Comparison of ENCODE assay signal across 15 mouse cellular contexts in the genomic region with DNA sequence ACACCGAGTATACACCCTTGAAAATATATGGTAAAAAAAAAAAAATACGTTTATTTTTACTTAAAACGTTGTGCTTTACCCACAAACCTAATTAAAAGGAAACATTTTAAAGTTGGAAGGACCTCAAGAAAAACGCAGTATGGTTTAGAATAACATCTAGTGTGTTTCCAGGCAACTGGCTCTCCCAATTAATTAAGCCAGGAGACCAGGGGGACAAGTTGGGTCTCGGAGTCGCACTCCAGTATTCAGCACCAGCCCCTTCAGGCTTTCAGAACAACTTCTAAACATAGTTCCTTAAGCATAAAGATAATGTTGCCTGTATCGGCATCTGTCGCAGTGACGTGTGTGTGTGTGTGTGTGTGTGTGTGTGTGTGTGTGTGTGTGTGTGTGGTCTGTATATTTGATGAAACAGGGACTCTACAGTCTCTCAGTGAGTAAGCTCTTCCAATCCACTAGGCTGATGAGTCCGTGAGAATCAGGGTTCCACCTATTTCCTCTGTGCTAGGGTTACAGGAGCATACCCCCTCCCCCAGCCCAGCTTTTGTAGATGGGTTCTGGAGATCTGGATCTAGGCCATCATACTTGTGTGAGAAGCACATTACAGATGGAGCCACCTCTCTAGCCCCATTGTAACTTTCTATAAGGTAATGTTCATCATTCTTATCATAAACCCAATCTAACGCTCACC. TPM values are rescaled to one million over a fixed set of nuclear protein-coding genes. Genes with fewer than 3 reads are reported as not detected.
DNase-seq lines count a peak whose midpoint lies in the region; ATAC-seq and TF ChIP-seq lines count a peak whose summit lies in the region.
"Had no signal": no experiment of that assay in that cellular context is flagged by ENCODE, and none has a peak within 500 bp of the region (broad histone marks: within the 10 kb centered on the region; RNA-seq: fewer than 3 reads in every experiment).

No protein-coding gene starts in this region.

- H3K4me1 ChIP-seq in limb, embryonic 12.5 days (replicated peaks) = peaks cover 68% of the 10 kb centered on the region
- H3K4me1 ChIP-seq in limb, embryonic 10.5 days = peaks cover 54% of the 10 kb centered on the region
- H3K4me1 ChIP-seq in embryonic facial prominence, embryonic 12.5 days = peaks cover 50% of the 10 kb centered on the region
- peaks cover 65% of the 10 kb centered on the region for H3K4me1 ChIP-seq in forebrain, embryonic 15.5 days
- peaks cover 31% of the 10 kb centered on the region for H3K4me1 ChIP-seq in hindbrain, postnatal 0 days (ENCODE audit: insufficient read depth, low read length)

- 60% methylated on average over 11 of the region's 11 CpGs for WGBS in limb, embryonic 12.5 days
- WGBS in limb, embryonic 10.5 days = 78% methylated on average over 11 of the region's 11 CpGs
- 49% methylated on average over 11 of the region's 11 CpGs for WGBS in embryonic facial prominence, embryonic 12.5 days
- WGBS in forebrain, embryonic 15.5 days = 23% methylated on average over 11 of the region's 11 CpGs
- WGBS in hindbrain, postnatal 0 days = 29% methylated on average over 11 of the region's 11 CpGs

- no peak for TF ChIP-seq CTCF in hindbrain, postnatal 0 days (IDR thresholded peaks at IDR 0.05; ENCODE audit: low read depth)

- no peak overlapping the region for H3K9ac ChIP-seq in limb, embryonic 12.5 days (replicated peaks)
- no peak overlapping the region for H3K9ac ChIP-seq in embryonic facial prominence, embryonic 12.5 days
- no peak overlapping the region for H3K9ac ChIP-seq in forebrain, embryonic 15.5 days (replicated peaks)
- no peak overlapping the region for H3K9ac ChIP-seq in hindbrain, postnatal 0 days (replicated peaks; ENCODE audit: low read length)
- H3K9ac ChIP-seq: intestine, embryonic 15.5 days; liver, postnatal 0 days had no signal

- no peaks in the 10 kb centered on the region for H3K27me3 ChIP-seq in limb, embryonic 12.5 days
- H3K27me3 ChIP-seq in limb, embryonic 10.5 days (ENCODE audit: low read depth, poor library complexity, severe bottlenecking) = no peaks in the 10 kb centered on the region
- no peaks in the 10 kb centered on the region for H3K27me3 ChIP-seq in embryonic facial prominence, embryonic 12.5 days
- H3K27me3 ChIP-seq in forebrain, embryonic 15.5 days = no peaks in the 10 kb centered on the region
- no peaks in the 10 kb centered on the region for H3K27me3 ChIP-seq in hindbrain, postnatal 0 days (ENCODE audit: insufficient read depth, low read length)
- H3K27me3 ChIP-seq: intestine, embryonic 15.5 days; neural tube, embryonic 13.5 days had no signal

- peak overlapping the region; percentile 66; the same call in 1 of the 2 replicates for H3K27ac ChIP-seq in limb, embryonic 12.5 days
- H3K27ac ChIP-seq in limb, embryonic 10.5 days = no peak overlapping the region
- 0 out of 2 replicates have a peak overlapping the region, but pooled peaks have one; percentile 30 for H3K27ac ChIP-seq in embryonic facial prominence, embryonic 12.5 days
- H3K27ac ChIP-seq in forebrain, embryonic 15.5 days (replicated peaks) = peak overlapping the region; percentile 91
- no peak overlapping the region; the same call in 1 of the 2 replicates for H3K27ac ChIP-seq in hindbrain, postnatal 0 days
- H3K27ac ChIP-seq: gastrocnemius, adult 2 months; heart, adult 2 months; intestine, embryonic 15.5 days had no signal

- H3K4me3 ChIP-seq in limb, embryonic 12.5 days (replicated peaks) = no peak overlapping the region
- H3K4me3 ChIP-seq in limb, embryonic 10.5 days = no peak overlapping the region
- no peak overlapping the region for H3K4me3 ChIP-seq in embryonic facial prominence, embryonic 12.5 days
- H3K4me3 ChIP-seq in forebrain, embryonic 15.5 days = no peak overlapping the region
- no peak overlapping the region for H3K4me3 ChIP-seq in hindbrain, postnatal 0 days (ENCODE audit: low read length)
- H3K4me3 ChIP-seq: gastrocnemius, adult 2 months; heart, adult 2 months; intestine, embryonic 15.5 days; neural tube, embryonic 13.5 days had no signal

- H3K36me3 ChIP-seq in limb, embryonic 12.5 days = peaks cover 12% of the 10 kb centered on the region
- H3K36me3 ChIP-seq in limb, embryonic 10.5 days = peaks cover 19% of the 10 kb centered on the region
- H3K36me3 ChIP-seq in embryonic facial prominence, embryonic 12.5 days = peaks cover 7% of the 10 kb centered on the region
- H3K36me3 ChIP-seq in forebrain, embryonic 15.5 days = no peaks in the 10 kb centered on the region
- H3K36me3 ChIP-seq in hindbrain, postnatal 0 days (ENCODE audit: insufficient read depth, low read length) = no peaks in the 10 kb centered on the region
- H3K36me3 ChIP-seq: intestine, embryonic 15.5 days; neural tube, embryonic 13.5 days had no signal

- no peak for ATAC-seq in limb, embryonic 12.5 days (ENCODE audit: insufficient number of reproducible peaks, insufficient read depth, low FRiP score, low TSS enrichment, low read depth)
- no peak for ATAC-seq in embryonic facial prominence, embryonic 12.5 days (ENCODE audit: insufficient number of reproducible peaks, insufficient read depth, low FRiP score, low TSS enrichment)
- ATAC-seq in forebrain, embryonic 15.5 days (replicated peaks) = no peak
- no peak for ATAC-seq in hindbrain, postnatal 0 days
- ATAC-seq: intestine, embryonic 15.5 days; liver, postnatal 0 days had no signal

- DNase-seq in limb, embryonic 10.5 days (ENCODE audit: low spot score) = no peak
- DNase-seq in hindbrain, postnatal 0 days (ENCODE audit: low spot score) = peak; percentile 37
- DNase-seq in urinary bladder, postnatal 25 days (ENCODE audit: low spot score) = no peak
- no peak for DNase-seq in cerebellum, postnatal 36 days
- DNase-seq in adipocyte (ENCODE audit: low spot score) = no peak
- DNase-seq: gastrocnemius, adult 2 months; heart, adult 2 months; kidney, postnatal 14 days; liver, postnatal 0 days had no signal

- H3K9me3 ChIP-seq in limb, embryonic 12.5 days = no peaks in the 10 kb centered on the region
- H3K9me3 ChIP-seq in limb, embryonic 10.5 days (replicated peaks) = no peaks in the 10 kb centered on the region
- no peaks in the 10 kb centered on the region for H3K9me3 ChIP-seq in embryonic facial prominence, embryonic 12.5 days
- H3K9me3 ChIP-seq in forebrain, embryonic 15.5 days = no peaks in the 10 kb centered on the region
- H3K9me3 ChIP-seq in hindbrain, postnatal 0 days (ENCODE audit: low read length) = no peaks in the 10 kb centered on the region
- H3K9me3 ChIP-seq: intestine, embryonic 15.5 days; neural tube, embryonic 13.5 days had no signal

- H3K4me2 ChIP-seq in limb, embryonic 12.5 days = peak overlapping the region; percentile 4; the same call in 1 of the 2 replicates
- 0 out of 2 replicates have a peak overlapping the region, but pooled peaks have one; percentile 3 for H3K4me2 ChIP-seq in embryonic facial prominence, embryonic 12.5 days (replicated peaks)
- H3K4me2 ChIP-seq in forebrain, embryonic 15.5 days (replicated peaks) = no peak overlapping the region
- H3K4me2 ChIP-seq in hindbrain, postnatal 0 days (ENCODE audit: low read depth, low read length) = 0 out of 2 replicates have a peak overlapping the region, but pooled peaks have one; percentile 13
- H3K4me2 ChIP-seq: intestine, embryonic 15.5 days had no signal

RNA-seq across cellular contexts. Expression of a gene that starts 31.3 kb away (rescaled TPM):
- 43.1 and 50.8 TPM in 2 replicates for polyA plus RNA-seq in limb, embryonic 12.5 days (2016; fragmentation: Nextera tagmentation; extraction: Ambion mirVana)
- 20.0 and 38.3 TPM in 2 replicates for polyA plus RNA-seq in limb, embryonic 10.5 days (2016; fragmentation: Nextera tagmentation; extraction: Ambion mirVana)
- polyA plus RNA-seq in embryonic facial prominence, embryonic 12.5 days (2016; fragmentation: Nextera tagmentation; extraction: Ambion mirVana) = 37.1 and 37.3 TPM in 2 replicates
- 15.3 and 16.9 TPM in 2 replicates for polyA plus RNA-seq in forebrain, embryonic 15.5 days (2015; fragmentation: Nextera tagmentation; extraction: Ambion mirVana)
- total RNA-seq in hindbrain, postnatal 0 days (2014; rRNA removed) = 43.9 and 45.5 TPM in 2 replicates
- polyA plus RNA-seq in hindbrain, postnatal 0 days (2015; fragmentation: Nextera tagmentation; extraction: Ambion mirVana) = 6.8 and 8.1 TPM in 2 replicates
- total RNA-seq: common myeloid progenitor, adult 5-6 weeks had no signal

Comparison
In these comparisons a context has a peak if more than half of its experiments do, and no peak if none do; other contexts are left out.
1. H3K27ac ChIP-seq: peak in limb, embryonic 12.5 days (single experiment), embryonic facial prominence, embryonic 12.5 days (single experiment) and forebrain, embryonic 15.5 days (single experiment); none in limb, embryonic 10.5 days (single experiment) and hindbrain, postnatal 0 days (single experiment).